Mouse (Mus musculus): Measurements from ENCODE around the gene Rtn2. TPM values are rescaled to one million over a fixed set of nuclear protein-coding genes. Genes with fewer than 3 reads are reported as not detected.

The Rtn2 gene
- polyA plus RNA-seq, 1 experiment from 2014 or later = 27.4 TPM

DNA sequence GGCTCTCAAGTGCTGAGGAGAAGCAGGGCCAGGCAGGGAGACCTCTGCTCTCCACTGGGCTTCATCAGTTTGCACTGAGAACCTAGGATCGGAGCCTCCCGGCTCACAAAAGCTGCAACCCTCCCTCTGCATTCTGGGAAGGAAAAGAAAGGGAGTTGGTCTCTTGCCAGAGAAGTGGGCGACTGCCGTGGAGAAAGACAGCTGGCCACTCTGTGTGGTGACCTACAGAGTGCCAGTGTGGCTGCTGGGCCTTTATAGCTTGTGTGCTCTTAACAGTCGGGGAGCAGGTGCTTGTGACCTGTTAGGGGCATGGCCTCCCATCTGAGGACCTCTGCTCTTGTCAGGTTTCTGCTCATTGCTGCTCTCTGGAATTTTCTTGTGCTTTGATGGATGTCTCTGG is 38.6 kb upstream of the Rtn2 start:
- Histone ChIP-seq H3K36me3 (ENCODE audit: control insufficient read depth, insufficient read depth) (peaks cover 12% of the 10 kb centered on the region), H3K9ac (ENCODE audit: low read length) (no peak overlapping the region), H3K27me3 (ENCODE audit: control insufficient read depth, insufficient read depth, low read length) (no peaks in the 10 kb centered on the region), H3K4me3 (ENCODE audit: low read length) (no peak overlapping the region), H3K27ac (ENCODE audit: low read length) (no peak overlapping the region), H3K9me3 (replicated peaks; ENCODE audit: control insufficient read depth, low read length) (no peaks in the 10 kb centered on the region), H3K4me1 (ENCODE audit: control insufficient read depth, insufficient read depth, low read length) (peaks cover 10% of the 10 kb centered on the region), H3K4me2 (ENCODE audit: low read depth, low read length) (no peak overlapping the region)
- ATAC-seq (replicated peaks; ENCODE audit: extremely low read depth, insufficient read depth, low FRiP score) = no peak
- WGBS = 59% methylated on average over 5 of the region's 5 CpGs

DNA sequence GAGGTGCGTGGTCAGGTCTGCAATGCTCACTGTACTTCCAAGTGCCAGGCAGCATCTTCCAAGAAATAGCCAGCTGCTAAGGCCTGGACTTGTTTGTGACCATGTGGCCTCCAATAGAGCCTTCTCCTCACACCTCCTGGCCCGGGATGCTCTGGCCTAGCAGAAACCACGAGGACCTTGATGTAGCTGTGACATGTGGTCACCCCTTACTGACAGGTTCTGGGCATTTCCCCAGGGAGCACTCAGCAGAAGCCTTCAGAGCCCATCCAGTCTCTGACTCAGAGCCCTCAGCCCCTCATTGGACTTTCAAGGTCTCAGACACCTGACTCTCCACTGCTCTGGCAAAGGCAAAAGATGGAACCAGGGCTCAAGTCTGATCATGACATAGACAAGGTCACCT is 37.3 kb upstream of the Rtn2 start:
- H3K36me3 ChIP-seq (ENCODE audit: control insufficient read depth, insufficient read depth) = peaks cover 12% of the 10 kb centered on the region
- ATAC-seq (replicated peaks; ENCODE audit: extremely low read depth, insufficient read depth, low FRiP score) = no peak
- H3K27me3 ChIP-seq (ENCODE audit: control insufficient read depth, insufficient read depth, low read length) = no peaks in the 10 kb centered on the region
- no peaks in the 10 kb centered on the region for H3K9me3 ChIP-seq (replicated peaks; ENCODE audit: control insufficient read depth, low read length)
- H3K4me2 ChIP-seq (ENCODE audit: low read depth, low read length) = no peak overlapping the region
- 69% methylated on average over 3 of the region's 3 CpGs for WGBS
- H3K4me1 ChIP-seq (ENCODE audit: control insufficient read depth, insufficient read depth, low read length) = no peaks in the 10 kb centered on the region
- no peak overlapping the region for H3K27ac ChIP-seq (ENCODE audit: low read length)
- H3K4me3 ChIP-seq (ENCODE audit: low read length) = no peak overlapping the region
- no peak overlapping the region for H3K9ac ChIP-seq (ENCODE audit: low read length)

GRCm38 (mm10) chr7:19246855-19247254 is 35.6 kb upstream of the Rtn2 start:
- Histone ChIP-seq H3K9me3 (replicated peaks; ENCODE audit: control insufficient read depth, low read length) (no peaks in the 10 kb centered on the region), H3K4me2 (ENCODE audit: low read depth, low read length) (no peak overlapping the region), H3K4me1 (ENCODE audit: control insufficient read depth, insufficient read depth, low read length) (no peaks in the 10 kb centered on the region), H3K27ac (ENCODE audit: low read length) (no peak overlapping the region), H3K9ac (ENCODE audit: low read length) (no peak overlapping the region), H3K4me3 (ENCODE audit: low read length) (no peak overlapping the region), H3K27me3 (ENCODE audit: control insufficient read depth, insufficient read depth, low read length) (no peaks in the 10 kb centered on the region), H3K36me3 (ENCODE audit: control insufficient read depth, insufficient read depth) (peaks cover 12% of the 10 kb centered on the region)
- WGBS = 87% methylated on average over 1 of the region's 1 CpGs
- ATAC-seq (replicated peaks; ENCODE audit: extremely low read depth, insufficient read depth, low FRiP score) = no peak

GRCm38 (mm10) chr7:19247511-19247910 is 34.9 kb upstream of the Rtn2 start:
- Histone ChIP-seq H3K4me1 (ENCODE audit: control insufficient read depth, insufficient read depth, low read length) (no peaks in the 10 kb centered on the region), H3K4me2 (ENCODE audit: low read depth, low read length) (no peak overlapping the region), H3K27me3 (ENCODE audit: control insufficient read depth, insufficient read depth, low read length) (no peaks in the 10 kb centered on the region), H3K36me3 (ENCODE audit: control insufficient read depth, insufficient read depth) (peaks cover 12% of the 10 kb centered on the region), H3K27ac (ENCODE audit: low read length) (no peak overlapping the region), H3K9me3 (replicated peaks; ENCODE audit: control insufficient read depth, low read length) (no peaks in the 10 kb centered on the region), H3K9ac (ENCODE audit: low read length) (no peak overlapping the region), H3K4me3 (ENCODE audit: low read length) (no peak overlapping the region)
- 90% methylated on average over 2 of the region's 2 CpGs for WGBS
- no peak for ATAC-seq (replicated peaks; ENCODE audit: extremely low read depth, insufficient read depth, low FRiP score)

DNA sequence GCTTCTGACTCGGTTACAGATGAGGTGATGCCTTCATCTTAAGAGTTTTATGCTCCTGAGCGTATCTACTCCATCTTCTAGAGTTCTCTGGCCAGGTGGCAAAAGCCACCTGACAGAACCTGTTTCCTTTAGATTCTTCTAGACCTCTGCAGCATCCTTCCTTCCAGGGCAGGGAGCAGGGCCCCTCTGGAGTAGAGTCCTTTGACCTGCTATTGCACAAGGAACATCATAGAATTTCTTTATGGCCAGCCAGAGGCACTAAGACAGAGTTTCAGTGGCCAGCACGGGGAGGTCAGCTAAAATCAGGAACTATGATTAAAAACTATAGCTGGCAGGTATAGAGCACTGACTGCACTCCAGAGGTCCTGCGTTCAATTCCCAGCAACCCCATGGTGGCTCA is 30.3 kb upstream of the Rtn2 start:
- no peaks in the 10 kb centered on the region for H3K9me3 ChIP-seq (replicated peaks; ENCODE audit: control insufficient read depth, low read length)
- 82% methylated on average over 4 of the region's 4 CpGs for WGBS
- H3K9ac ChIP-seq (ENCODE audit: low read length) = no peak overlapping the region
- H3K36me3 ChIP-seq (ENCODE audit: control insufficient read depth, insufficient read depth) = peaks cover 15% of the 10 kb centered on the region
- ATAC-seq (replicated peaks; ENCODE audit: extremely low read depth, insufficient read depth, low FRiP score) = no peak
- no peak overlapping the region for H3K27ac ChIP-seq (ENCODE audit: low read length)
- no peaks in the 10 kb centered on the region for H3K27me3 ChIP-seq (ENCODE audit: control insufficient read depth, insufficient read depth, low read length)
- H3K4me2 ChIP-seq (ENCODE audit: low read depth, low read length) = no peak overlapping the region
- no peak overlapping the region for H3K4me3 ChIP-seq (ENCODE audit: low read length)
- peaks cover 1% of the 10 kb centered on the region; the same call in 1 of the 2 replicates for H3K4me1 ChIP-seq (ENCODE audit: control insufficient read depth, insufficient read depth, low read length)

- no peak for ATAC-seq (replicated peaks; ENCODE audit: extremely low read depth, insufficient read depth, low FRiP score)
- peaks cover 26% of the 10 kb centered on the region for H3K36me3 ChIP-seq (ENCODE audit: control insufficient read depth, insufficient read depth)
- peaks cover 6% of the 10 kb centered on the region; the same call in 1 of the 2 replicates for H3K4me1 ChIP-seq (ENCODE audit: control insufficient read depth, insufficient read depth, low read length)
- H3K9ac ChIP-seq (ENCODE audit: low read length) = no peak overlapping the region
- H3K27ac ChIP-seq (ENCODE audit: low read length) = no peak overlapping the region
- 53% methylated on average over 5 of the region's 5 CpGs for WGBS
- H3K4me3 ChIP-seq (ENCODE audit: low read length) = no peak overlapping the region
- no peaks in the 10 kb centered on the region for H3K9me3 ChIP-seq (replicated peaks; ENCODE audit: control insufficient read depth, low read length)
- H3K4me2 ChIP-seq (ENCODE audit: low read depth, low read length) = no peak overlapping the region
- H3K27me3 ChIP-seq (ENCODE audit: control insufficient read depth, insufficient read depth, low read length) = no peaks in the 10 kb centered on the region
Measured at GRCm38 (mm10) chr7:19253437-19253836, 29.0 kb upstream of the Rtn2 start.

DNA sequence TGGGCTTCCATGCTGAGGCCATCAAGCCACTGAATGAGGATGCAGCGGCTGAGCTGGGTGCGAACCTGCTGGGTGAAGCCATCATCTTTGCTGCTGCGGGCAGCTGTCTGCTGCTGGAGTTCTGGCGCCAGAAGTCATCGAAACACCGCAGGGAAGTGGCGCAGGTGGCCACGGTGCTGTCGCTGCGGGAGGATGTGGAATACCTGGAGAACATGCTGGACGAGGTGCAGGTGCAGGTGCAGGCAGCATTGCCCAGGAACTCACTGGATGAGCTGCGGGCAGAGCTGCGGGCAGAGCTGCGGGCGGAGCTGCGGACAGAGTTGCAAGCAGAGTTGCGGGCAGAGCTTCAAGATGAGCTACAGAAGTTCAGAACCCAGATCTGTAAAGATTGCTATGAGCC is 27.0 kb upstream of the Rtn2 start:
- Histone ChIP-seq H3K4me2 (ENCODE audit: low read depth, low read length) (no peak overlapping the region), H3K9ac (ENCODE audit: low read length) (no peak overlapping the region), H3K27ac (ENCODE audit: low read length) (no peak overlapping the region), H3K9me3 (replicated peaks; ENCODE audit: control insufficient read depth, low read length) (no peaks in the 10 kb centered on the region), H3K27me3 (ENCODE audit: control insufficient read depth, insufficient read depth, low read length) (no peaks in the 10 kb centered on the region), H3K36me3 (ENCODE audit: control insufficient read depth, insufficient read depth) (peaks cover 44% of the 10 kb centered on the region), H3K4me1 (ENCODE audit: control insufficient read depth, insufficient read depth, low read length) (peaks cover 6% of the 10 kb centered on the region; the same call in 1 of the 2 replicates), H3K4me3 (ENCODE audit: low read length) (no peak overlapping the region)
- WGBS = 83% methylated on average over 17 of the region's 17 CpGs
- ATAC-seq (replicated peaks; ENCODE audit: extremely low read depth, insufficient read depth, low FRiP score) = no peak

GRCm38 (mm10) chr7:19256567-19256966 is 25.9 kb upstream of the Rtn2 start:
- H3K27ac ChIP-seq (ENCODE audit: low read length) = no peak overlapping the region
- H3K4me3 ChIP-seq (ENCODE audit: low read length) = no peak overlapping the region
- no peak for ATAC-seq (replicated peaks; ENCODE audit: extremely low read depth, insufficient read depth, low FRiP score)
- peaks cover 53% of the 10 kb centered on the region for H3K36me3 ChIP-seq (ENCODE audit: control insufficient read depth, insufficient read depth)
- H3K4me1 ChIP-seq (ENCODE audit: control insufficient read depth, insufficient read depth, low read length) = peaks cover 6% of the 10 kb centered on the region; the same call in 1 of the 2 replicates
- H3K27me3 ChIP-seq (ENCODE audit: control insufficient read depth, insufficient read depth, low read length) = no peaks in the 10 kb centered on the region
- no peak overlapping the region for H3K4me2 ChIP-seq (ENCODE audit: low read depth, low read length)
- H3K9me3 ChIP-seq (replicated peaks; ENCODE audit: control insufficient read depth, low read length) = no peaks in the 10 kb centered on the region
- 72% methylated on average over 7 of the region's 7 CpGs for WGBS
- H3K9ac ChIP-seq (ENCODE audit: low read length) = no peak overlapping the region

DNA sequence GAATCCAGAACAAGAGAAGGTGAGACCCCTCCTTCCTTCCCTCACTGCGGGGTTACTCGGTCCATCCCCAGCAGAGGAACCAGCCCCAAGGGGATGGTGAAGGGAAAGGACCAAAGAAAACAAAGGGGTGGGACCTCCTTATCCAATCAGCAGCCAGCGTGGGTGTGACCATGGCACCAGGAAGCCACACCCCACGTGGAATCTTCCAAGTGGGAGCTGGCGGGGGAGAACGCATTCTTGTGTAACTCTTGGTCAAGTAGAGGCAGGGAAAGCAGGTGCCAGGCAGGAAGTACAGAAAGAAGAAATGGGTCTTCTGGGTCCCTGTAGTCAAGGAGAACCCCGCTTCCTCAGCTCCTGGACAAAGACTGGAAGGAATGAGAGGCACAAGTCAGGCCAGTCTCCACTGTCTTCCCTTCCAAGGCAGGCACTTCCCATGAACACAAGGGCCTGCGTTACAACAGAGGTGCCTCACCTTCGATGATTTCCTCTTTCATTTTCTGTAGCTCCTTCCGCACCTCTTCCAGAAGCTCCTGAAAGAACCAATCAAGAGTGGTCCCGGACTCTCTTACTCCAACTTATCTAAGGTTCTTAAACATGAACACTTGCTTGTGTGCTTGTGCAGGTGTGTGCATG is 24.9 kb upstream of the Rtn2 start:
- Histone ChIP-seq H3K9ac (ENCODE audit: low read length) (no peak overlapping the region), H3K4me3 (ENCODE audit: low read length) (no peak overlapping the region), H3K27me3 (ENCODE audit: control insufficient read depth, insufficient read depth, low read length) (no peaks in the 10 kb centered on the region), H3K4me1 (ENCODE audit: control insufficient read depth, insufficient read depth, low read length) (peaks cover 6% of the 10 kb centered on the region; the same call in 1 of the 2 replicates), H3K9me3 (replicated peaks; ENCODE audit: control insufficient read depth, low read length) (no peaks in the 10 kb centered on the region), H3K36me3 (ENCODE audit: control insufficient read depth, insufficient read depth) (peaks cover 61% of the 10 kb centered on the region), H3K4me2 (ENCODE audit: low read depth, low read length) (no peak overlapping the region), H3K27ac (ENCODE audit: low read length) (no peak overlapping the region)
- ATAC-seq (replicated peaks; ENCODE audit: extremely low read depth, insufficient read depth, low FRiP score) = peak; percentile 71
- 38% methylated on average over 11 of the region's 11 CpGs for WGBS
